ENCODE assay signal across 9 mouse cellular contexts in genomic region chr9:106457163-106457559, GRCm38 (mm10). TPM values are rescaled to one million over a fixed set of nuclear protein-coding genes. Genes with fewer than 3 reads are reported as not detected.
A peak's percentile ranks its signal among the peaks of the same experiment; 100 is the strongest.
DNase-seq lines count a peak whose midpoint lies in the region; ATAC-seq and TF ChIP-seq lines count a peak whose summit lies in the region.
"Had no signal": no experiment of that assay in that cellular context is flagged by ENCODE, and none has a peak within 500 bp of the region (broad histone marks: within the 10 kb centered on the region; RNA-seq: fewer than 3 reads in every experiment).

No protein-coding gene starts in this region.

- H3K4me1 ChIP-seq in intestine, embryonic 15.5 days (replicated peaks) = peaks cover 41% of the 10 kb centered on the region
- H3K4me1 ChIP-seq in neural tube, embryonic 15.5 days = peaks cover 63% of the 10 kb centered on the region

- no peak for ATAC-seq in intestine, embryonic 15.5 days
- ATAC-seq in neural tube, embryonic 15.5 days (ENCODE audit: low FRiP score) = no peak
- no peak for ATAC-seq in erythroid progenitor cell, adult 5-6 weeks (replicated peaks; ENCODE audit: low FRiP score, poor library complexity, severe bottlenecking)

- peaks cover 8% of the 10 kb centered on the region; the same call in 1 of the 2 replicates for H3K36me3 ChIP-seq in intestine, embryonic 15.5 days
- peaks cover 19% of the 10 kb centered on the region for H3K36me3 ChIP-seq in neural tube, embryonic 15.5 days

- H3K9ac ChIP-seq in intestine, embryonic 15.5 days = peak overlapping the region; percentile 5; the same call in 1 of the 2 replicates
- H3K9ac ChIP-seq in neural tube, embryonic 15.5 days (replicated peaks) = peak overlapping the region; percentile 73; the same call in 1 of the 2 replicates

- no peak for TF ChIP-seq CTCF in left cerebral cortex, adult 2 months (IDR thresholded peaks at IDR 0.05)

- peak; percentile 29 for DNase-seq in cerebellum, adult 8-10 months
- DNase-seq in cerebellum, adult 9-10 months = no peak
- no peak for DNase-seq in left cerebral cortex, adult 2 months (ENCODE audit: extremely low spot score in 1 of 2, low spot score in 2 of 2)
- no peak for DNase-seq in left cerebral cortex, postnatal 4 days
- no peak for DNase-seq in ovary, adult 18-20 months (ENCODE audit: low spot score)
- DNase-seq: gastrocnemius, postnatal 36 days had no signal

- no peaks in the 10 kb centered on the region for H3K9me3 ChIP-seq in intestine, embryonic 15.5 days
- no peaks in the 10 kb centered on the region for H3K9me3 ChIP-seq in neural tube, embryonic 15.5 days (replicated peaks)

- H3K4me2 ChIP-seq in intestine, embryonic 15.5 days (replicated peaks) = peak overlapping the region; percentile 93
- peak overlapping the region; percentile 87 for H3K4me2 ChIP-seq in neural tube, embryonic 15.5 days

- H3K4me3 ChIP-seq in left cerebral cortex, adult 2 months = no peak overlapping the region
- H3K4me3 ChIP-seq in intestine, embryonic 15.5 days (replicated peaks) = no peak overlapping the region
- H3K4me3 ChIP-seq in neural tube, embryonic 15.5 days (replicated peaks) = peak overlapping the region; percentile 64

- intact Hi-C loops in left cerebral cortex, adult 2 months (cut with DNase I) = no loop called here
- intact Hi-C loops in left cerebral cortex, postnatal 4 days (cut with DNase I) = no loop called here

- no peaks in the 10 kb centered on the region for H3K27me3 ChIP-seq in intestine, embryonic 15.5 days (replicated peaks)
- H3K27me3 ChIP-seq in neural tube, embryonic 15.5 days (replicated peaks) = no peaks in the 10 kb centered on the region

- H3K27ac ChIP-seq in left cerebral cortex, adult 2 months = peak overlapping the region; percentile 8; the same call in 1 of the 2 replicates
- H3K27ac ChIP-seq in intestine, embryonic 15.5 days = peak overlapping the region; percentile 36; the same call in 1 of the 2 replicates
- peak overlapping the region; percentile 90; the same call in 1 of the 2 replicates for H3K27ac ChIP-seq in neural tube, embryonic 15.5 days (replicated peaks)

- 53% methylated on average over 9 of the region's 9 CpGs for WGBS in intestine, embryonic 15.5 days
- 31% methylated on average over 9 of the region's 9 CpGs for WGBS in neural tube, embryonic 15.5 days

RNA-seq across cellular contexts. Expression of gene Pcbp4, which starts 4.1 kb away (rescaled TPM):
- 100 to 1,000 TPM; 202 to 207 TPM for total RNA-seq in left cerebral cortex, adult 2 months (2021)
- total RNA-seq in left cerebral cortex, postnatal 4 days (2021) = 100 to 1,000 TPM; 409 to 418 TPM
- polyA plus RNA-seq in intestine, embryonic 15.5 days (2015; fragmentation: Nextera tagmentation; extraction: Ambion mirVana) = 43.7 and 49.5 TPM in 2 replicates
- polyA plus RNA-seq in neural tube, embryonic 15.5 days (2015; fragmentation: Nextera tagmentation; extraction: Ambion mirVana) = 185 and 222 TPM in 2 replicates
- total RNA-seq in erythroid progenitor cell, adult 5-6 weeks (2015; ENCODE audit: low replicate concordance) = 9.2 TPM in 1 of 2 replicates, not detected in the other
- not detected in 2 replicates for total RNA-seq in erythroid progenitor cell, adult 5-6 weeks (2017; ENCODE audit: low replicate concordance)

RNA-seq across cellular contexts. Expression of gene Gpr62, which starts 8.6 kb away (rescaled TPM):
- 1 to 10 TPM; 7.4 to 7.6 TPM for total RNA-seq in left cerebral cortex, adult 2 months (2021)
- total RNA-seq in left cerebral cortex, postnatal 4 days (2021) = 1 to 10 TPM in 1 of 2 experiments, under 1 TPM in 1; 0.94 to 1.3 TPM
- 0.20 and 0.45 TPM in 2 replicates for polyA plus RNA-seq in intestine, embryonic 15.5 days (2015; fragmentation: Nextera tagmentation; extraction: Ambion mirVana)
- 1.1 and 1.4 TPM in 2 replicates for polyA plus RNA-seq in neural tube, embryonic 15.5 days (2015; fragmentation: Nextera tagmentation; extraction: Ambion mirVana)
- total RNA-seq in erythroid progenitor cell, adult 5-6 weeks (2015; ENCODE audit: low replicate concordance) = not detected in 2 replicates
- not detected in 2 replicates for total RNA-seq in erythroid progenitor cell, adult 5-6 weeks (2017; ENCODE audit: low replicate concordance)

RNA-seq across cellular contexts. Expression of gene Abhd14a, which starts 9.7 kb away (rescaled TPM):
- total RNA-seq in left cerebral cortex, adult 2 months (2021) = 10 to 100 TPM; 38.4 to 38.6 TPM
- total RNA-seq in left cerebral cortex, postnatal 4 days (2021) = 10 to 100 TPM; 70.1 to 71.4 TPM
- polyA plus RNA-seq in intestine, embryonic 15.5 days (2015; fragmentation: Nextera tagmentation; extraction: Ambion mirVana) = 49.1 and 51.0 TPM in 2 replicates
- polyA plus RNA-seq in neural tube, embryonic 15.5 days (2015; fragmentation: Nextera tagmentation; extraction: Ambion mirVana) = 73.2 and 77.0 TPM in 2 replicates
- 3.2 and 3.4 TPM in 2 replicates for total RNA-seq in erythroid progenitor cell, adult 5-6 weeks (2015; ENCODE audit: low replicate concordance)
- 0.77 and 2.0 TPM in 2 replicates for total RNA-seq in erythroid progenitor cell, adult 5-6 weeks (2017; ENCODE audit: low replicate concordance)

RNA-seq across cellular contexts. Expression of gene Abhd14b, which starts 9.9 kb away (rescaled TPM):
- total RNA-seq in left cerebral cortex, adult 2 months (2021) = 10 to 100 TPM; 12.2 to 14.1 TPM
- total RNA-seq in left cerebral cortex, postnatal 4 days (2021) = 10 to 100 TPM; 13.3 to 13.8 TPM
- 25.4 and 31.8 TPM in 2 replicates for polyA plus RNA-seq in intestine, embryonic 15.5 days (2015; fragmentation: Nextera tagmentation; extraction: Ambion mirVana)
- 10.0 and 13.6 TPM in 2 replicates for polyA plus RNA-seq in neural tube, embryonic 15.5 days (2015; fragmentation: Nextera tagmentation; extraction: Ambion mirVana)
- 1.3 TPM in 1 of 2 replicates, not detected in the other for total RNA-seq in erythroid progenitor cell, adult 5-6 weeks (2015; ENCODE audit: low replicate concordance)
- total RNA-seq in erythroid progenitor cell, adult 5-6 weeks (2017; ENCODE audit: low replicate concordance) = 0.91 TPM in 1 of 2 replicates, not detected in the other

RNA-seq across cellular contexts. Expression of gene Rrp9, which starts 18.6 kb away (rescaled TPM):
- 10 to 100 TPM; 35.4 to 38.3 TPM for total RNA-seq in left cerebral cortex, adult 2 months (2021)
- total RNA-seq in left cerebral cortex, postnatal 4 days (2021) = 10 to 100 TPM; 46.9 to 55.2 TPM
- polyA plus RNA-seq in intestine, embryonic 15.5 days (2015; fragmentation: Nextera tagmentation; extraction: Ambion mirVana) = 49.9 and 50.0 TPM in 2 replicates
- polyA plus RNA-seq in neural tube, embryonic 15.5 days (2015; fragmentation: Nextera tagmentation; extraction: Ambion mirVana) = 46.4 and 47.8 TPM in 2 replicates
- total RNA-seq in erythroid progenitor cell, adult 5-6 weeks (2015; ENCODE audit: low replicate concordance) = not detected in 2 replicates
- 1.3 and 3.9 TPM in 2 replicates for total RNA-seq in erythroid progenitor cell, adult 5-6 weeks (2017; ENCODE audit: low replicate concordance)

Comparison
In these comparisons a context has a peak if more than half of its experiments do, and no peak if none do; other contexts are left out.
1. H3K27ac ChIP-seq: peak in every context shown above with its lines; median percentile 90 in neural tube, embryonic 15.5 days; 36 in intestine, embryonic 15.5 days; 8 in left cerebral cortex, adult 2 months.
2. RNA of gene Pcbp4, which starts 4.1 kb away (total RNA-seq): 409 to 418 TPM in left cerebral cortex, postnatal 4 days and 202 to 207 TPM in left cerebral cortex, adult 2 months; 9.2 TPM in erythroid progenitor cell, adult 5-6 weeks; every median in the first group is over 10 times any median in the second.
3. RNA of gene Abhd14a, which starts 9.7 kb away (total RNA-seq): 70.1 to 71.4 TPM in left cerebral cortex, postnatal 4 days and 38.4 to 38.6 TPM in left cerebral cortex, adult 2 months; 0.77 to 3.4 TPM in erythroid progenitor cell, adult 5-6 weeks; every median in the first group is over 4 times any median in the second.